Mouse (Mus musculus) G1E (cell line): Measurements from ENCODE around the gene Asb11. TPM values are rescaled to one million over a fixed set of nuclear protein-coding genes. Genes with fewer than 3 reads are reported as not detected.

Source experiments
- ATAC-seq: 2 replicates; pipeline ENCODE4 v1.8.0; 2016; ENCODE audit warnings: mild to moderate bottlenecking; ENCODE audit not compliant: insufficient number of reproducible peaks, poor library complexity, low FRiP score, severe bottlenecking; ENCODE audit errors: extremely low read depth
- DNase-seq: peaks from one replicate; pipeline ENCODE4 v3.0.0; 2012; ENCODE audit warnings: low spot score
- H3K27me3 ChIP-seq: 2 replicates; pipeline ENCODE4 v1.6.1; 2012; ENCODE audit warnings: mild to moderate bottlenecking, low read length, inconsistent platforms; ENCODE audit not compliant: insufficient read depth
- H3K36me3 ChIP-seq: replicated peaks from 2 replicates; pipeline ENCODE3; 2012; ENCODE audit warnings: mild to moderate bottlenecking, inconsistent platforms
- H3K4me1 ChIP-seq: 2 replicates; pipeline ENCODE4 v1.6.1; 2012; ENCODE audit warnings: low read depth, low read length, inconsistent platforms, mixed read lengths; ENCODE audit not compliant: insufficient read depth
- H3K4me3 ChIP-seq: 2 replicates; pipeline ENCODE4 v1.5.1; 2012; ENCODE audit warnings: low read depth, mild to moderate bottlenecking, inconsistent platforms, low read length, moderate library complexity, mixed read lengths
- H3K9me3 ChIP-seq: replicated peaks from 2 replicates; pipeline ENCODE4 v1.6.1; 2012; ENCODE audit warnings: inconsistent platforms
- CTCF ChIP-seq: IDR thresholded peaks from 2 replicates; pipeline ENCODE4 v1.5.1; 2012; ENCODE audit warnings: low read depth, low read length, inconsistent platforms, mixed read lengths
- GATA1 ChIP-seq: IDR thresholded peaks from 2 replicates; pipeline ENCODE4 v1.6.1; 2012; ENCODE audit warnings: borderline replicate concordance, low read length, inconsistent platforms, mixed read lengths
- GATA2 ChIP-seq: IDR thresholded peaks from 2 replicates; pipeline ENCODE4 v1.6.1; 2012; ENCODE audit warnings: low read depth, low read length, inconsistent platforms, borderline replicate concordance
- POLR2AphosphoS5 ChIP-seq: IDR thresholded peaks from 2 replicates; pipeline ENCODE4 v1.6.1; 2012; ENCODE audit warnings: low read depth, low read length, inconsistent platforms; ENCODE audit not compliant: insufficient replicate concordance
- TAL1 ChIP-seq: conservative IDR thresholded peaks from 2 replicates; pipeline ENCODE4 v1.6.1; 2012; ENCODE audit warnings: low read depth, low read length, inconsistent platforms, mixed read lengths
- polyA plus RNA-seq: library from polyadenylated mRNA; stranded (reverse); fragments of >175 nt; gene quantifications from 2 replicates; pipeline ENCODE4 v1.2.3, GENCODE M21; 2012
- total RNA-seq, 2 experiments: library from RNA; stranded (forward) in 1 of 2; stranded (reverse) in 1 of 2; fragments of 200-1000 nt in 1 of 2; fragments of >200 nt in 1 of 2; fragmentation: Nextera tagmentation in 1 of 2; gene quantifications; 2 replicates each; pipeline ENCODE4 v1.2.3; 2014 to 2017

Gene Asb11
- total RNA-seq (2014; fragmentation: Nextera tagmentation) (not detected in 2 replicates), total RNA-seq (2017) (0.12 and 0.38 TPM in 2 replicates), polyA plus RNA-seq (not detected in 2 replicates)

GRCm38 (mm10) chrX:164436709-164437108, at the start of gene Asb11:
Gene Asb11, plus strand, starts transcription at chrX:164436994.
- ATAC-seq (no peak), DNase-seq (no peak)
- Histone ChIP-seq H3K4me1 (no peaks in the 10 kb centered on the region), H3K9me3 (no peaks in the 10 kb centered on the region), H3K36me3 (peaks cover 25% of the 10 kb centered on the region), H3K4me3 (no peak within 1 kb of the TSS), H3K27me3 (no peaks in the 10 kb centered on the region)
- TF ChIP-seq GATA2 (no peak), CTCF (no peak), TAL1 (no peak), GATA1 (no peak), POLR2AphosphoS5 (no peak)

GRCm38 (mm10) chrX:164394091-164394490, 42.7 kb upstream of the Asb11 start:
- no peak for TF ChIP-seq POLR2AphosphoS5
- TF ChIP-seq CTCF = no peak
- no peak for TF ChIP-seq GATA2
- no peak for TF ChIP-seq GATA1
- no peak for TF ChIP-seq TAL1
- ATAC-seq (no peak), DNase-seq (no peak)
- Histone ChIP-seq H3K36me3 (no peaks in the 10 kb centered on the region), H3K27me3 (0 out of 2 replicates have a peak, but pooled peaks cover 3% of the 10 kb centered on the region), H3K4me1 (no peaks in the 10 kb centered on the region), H3K9me3 (no peaks in the 10 kb centered on the region), H3K4me3 (no peak overlapping the region)

- no peak for DNase-seq
- ATAC-seq = no peak
- TF ChIP-seq CTCF (no peak), TAL1 (no peak), POLR2AphosphoS5 (no peak), GATA1 (no peak), GATA2 (no peak)
Measured at GRCm38 (mm10) chrX:164398456-164398855, 38.3 kb upstream of the Asb11 start.

GRCm38 (mm10) chrX:164405080-164405649, 31.6 kb upstream of the Asb11 start:
- Histone ChIP-seq H3K27me3 (peaks cover 12% of the 10 kb centered on the region), H3K9me3 (no peaks in the 10 kb centered on the region), H3K4me3 (no peak overlapping the region), H3K4me1 (no peaks in the 10 kb centered on the region), H3K36me3 (no peaks in the 10 kb centered on the region)
- TF ChIP-seq GATA2 (no peak), CTCF (no peak), POLR2AphosphoS5 (no peak), GATA1 (no peak), TAL1 (no peak)
- ATAC-seq = no peak
- DNase-seq = no peak

More at GRCm38 (mm10) chrX:164398456-164398855, 38.3 kb upstream of the Asb11 start:
- H3K4me1 ChIP-seq = no peaks in the 10 kb centered on the region
- no peaks in the 10 kb centered on the region for H3K36me3 ChIP-seq
- H3K9me3 ChIP-seq = no peaks in the 10 kb centered on the region
- 0 out of 2 replicates have a peak, but pooled peaks cover 3% of the 10 kb centered on the region for H3K27me3 ChIP-seq
- H3K4me3 ChIP-seq = no peak overlapping the region

GRCm38 (mm10) chrX:164406133-164407022, 30.4 kb upstream of the Asb11 start:
- ATAC-seq = no peak
- no peaks in the 10 kb centered on the region for H3K36me3 ChIP-seq
- TF ChIP-seq GATA1 (no peak), TAL1 (no peak), CTCF (no peak), GATA2 (no peak), POLR2AphosphoS5 (no peak)
- H3K27me3 ChIP-seq = peaks cover 12% of the 10 kb centered on the region
- no peak overlapping the region for H3K4me3 ChIP-seq
- no peaks in the 10 kb centered on the region for H3K9me3 ChIP-seq
- H3K4me1 ChIP-seq = no peaks in the 10 kb centered on the region
- no peak for DNase-seq

- TF ChIP-seq POLR2AphosphoS5 (no peak), GATA1 (no peak), TAL1 (no peak), GATA2 (no peak), CTCF (no peak)
- H3K4me3 ChIP-seq = no peak overlapping the region
- H3K27me3 ChIP-seq = peaks cover 12% of the 10 kb centered on the region
- H3K9me3 ChIP-seq = no peaks in the 10 kb centered on the region
- ATAC-seq (no peak), DNase-seq (no peak)
- no peaks in the 10 kb centered on the region for H3K36me3 ChIP-seq
- H3K4me1 ChIP-seq = no peaks in the 10 kb centered on the region
Measured at GRCm38 (mm10) chrX:164408301-164408927, 28.4 kb upstream of the Asb11 start.
